Mouse (Mus musculus) layer of hippocampus, adult 2 months (tissue): ENCODE measurements around the gene Dhrs7b. TPM values are rescaled to one million over a fixed set of nuclear protein-coding genes. Genes with fewer than 3 reads are reported as not detected.
A peak's percentile ranks its signal among the peaks of the same experiment; 100 is the strongest.

Source experiments
- DNase-seq, 2 experiments: peaks; one replicate each; pipeline ENCODE4 v3.0.0; 2022; ENCODE audit warnings: low spot score in 2 of 2
- H3K27ac ChIP-seq: fragments of 200-600 bp; 2 replicates; pipeline ENCODE4 v1.8.1; 2022
- H3K4me3 ChIP-seq: fragments of 200-600 bp; 2 replicates; pipeline ENCODE4 v1.8.1; 2022; ENCODE audit warnings: mild to moderate bottlenecking
- CTCF ChIP-seq: fragments of 200-600 bp; conservative IDR thresholded peaks from 2 replicates; pipeline ENCODE4 v1.8.1; 2022; ENCODE audit warnings: antibody characterized with exemption, mild to moderate bottlenecking, moderate library complexity
- total RNA-seq, 2 experiments: library from RNA; stranded (reverse); gene quantifications; 2 replicates each; pipeline ENCODE4 v1.2.3; 2021

Gene Dhrs7b
- total RNA-seq, 2 experiments from 2014 or later, result 28.3 to 29.4 TPM

DNA sequence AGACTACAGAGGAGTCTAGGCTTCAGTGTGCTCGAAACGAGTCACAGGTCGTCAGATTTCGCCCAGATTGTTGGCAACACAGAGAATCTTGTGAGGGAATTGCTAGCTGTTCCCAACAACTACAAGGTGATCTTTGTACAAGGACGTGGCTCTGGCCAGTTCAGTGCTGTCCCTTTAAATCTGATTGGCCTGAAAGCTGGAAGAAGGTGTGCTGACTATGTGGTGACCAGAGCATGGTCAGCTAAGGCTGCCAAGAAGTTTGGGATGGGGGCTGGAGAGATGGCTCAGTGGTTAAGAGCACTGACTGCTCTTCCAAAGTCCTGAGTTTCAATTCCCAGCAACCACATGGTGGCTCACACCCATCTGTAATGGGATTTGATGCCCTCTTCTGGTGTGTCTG, 14.0 kb upstream of the Dhrs7b start:
- no peak for DNase-seq
- Histone ChIP-seq H3K27ac (no peak overlapping the region), H3K4me3 (no peak overlapping the region)
- no peak for TF ChIP-seq CTCF

- no peak overlapping the region for H3K27ac ChIP-seq
- no peak overlapping the region for H3K4me3 ChIP-seq
- no peak for TF ChIP-seq CTCF
- DNase-seq, result no peak
These were observed 6.7 kb upstream of the Dhrs7b start for GRCm38 (mm10) chr11:60823771-60824170.

DNA sequence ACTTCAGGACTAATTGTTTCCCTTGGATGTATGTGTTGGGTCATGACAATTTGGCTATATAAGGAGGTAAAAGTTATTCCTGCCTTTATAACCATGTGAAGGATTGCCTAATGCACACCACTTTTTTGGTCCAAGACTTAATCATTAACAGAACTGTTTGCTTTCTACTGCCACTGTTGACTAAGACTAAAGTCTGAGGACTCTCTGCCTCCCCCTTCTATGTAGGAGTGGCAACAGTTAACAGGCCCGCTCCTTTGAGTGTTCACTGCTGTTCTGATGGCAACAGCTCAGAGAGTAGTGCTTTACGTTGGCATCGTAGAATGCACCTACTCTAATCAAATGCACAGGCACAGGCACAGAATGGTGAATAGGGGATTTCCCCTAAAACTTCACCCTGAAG, 5.2 kb upstream of the Dhrs7b start:
- no peak overlapping the region for H3K4me3 ChIP-seq

DNA sequence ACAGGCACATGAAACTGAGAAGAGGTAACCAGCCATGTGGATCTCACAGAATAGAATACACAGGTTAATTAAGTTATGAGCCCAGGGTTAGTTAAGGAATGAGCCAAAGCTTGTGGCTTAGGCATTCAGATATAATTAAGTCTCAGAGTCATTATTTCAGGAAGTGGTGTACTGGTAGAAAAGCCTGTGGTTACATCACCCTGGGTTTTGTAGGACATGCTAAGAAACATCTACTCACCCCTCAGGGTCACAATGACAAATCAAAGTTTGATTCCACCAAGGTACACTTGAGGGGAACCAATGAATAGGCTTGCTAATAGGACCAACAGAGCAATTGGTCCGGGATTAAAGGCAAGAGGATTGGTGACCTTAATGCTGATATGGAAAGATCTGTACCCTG, 3.7 kb upstream of the Dhrs7b start:
- no peak overlapping the region for H3K4me3 ChIP-seq
- TF ChIP-seq CTCF, result no peak
- H3K27ac ChIP-seq, result no peak overlapping the region
- DNase-seq, result no peak

More for the DNA sequence above, 5.2 kb upstream of the Dhrs7b start:
- H3K27ac ChIP-seq, result no peak overlapping the region
- TF ChIP-seq CTCF, result no peak
- no peak for DNase-seq

DNA sequence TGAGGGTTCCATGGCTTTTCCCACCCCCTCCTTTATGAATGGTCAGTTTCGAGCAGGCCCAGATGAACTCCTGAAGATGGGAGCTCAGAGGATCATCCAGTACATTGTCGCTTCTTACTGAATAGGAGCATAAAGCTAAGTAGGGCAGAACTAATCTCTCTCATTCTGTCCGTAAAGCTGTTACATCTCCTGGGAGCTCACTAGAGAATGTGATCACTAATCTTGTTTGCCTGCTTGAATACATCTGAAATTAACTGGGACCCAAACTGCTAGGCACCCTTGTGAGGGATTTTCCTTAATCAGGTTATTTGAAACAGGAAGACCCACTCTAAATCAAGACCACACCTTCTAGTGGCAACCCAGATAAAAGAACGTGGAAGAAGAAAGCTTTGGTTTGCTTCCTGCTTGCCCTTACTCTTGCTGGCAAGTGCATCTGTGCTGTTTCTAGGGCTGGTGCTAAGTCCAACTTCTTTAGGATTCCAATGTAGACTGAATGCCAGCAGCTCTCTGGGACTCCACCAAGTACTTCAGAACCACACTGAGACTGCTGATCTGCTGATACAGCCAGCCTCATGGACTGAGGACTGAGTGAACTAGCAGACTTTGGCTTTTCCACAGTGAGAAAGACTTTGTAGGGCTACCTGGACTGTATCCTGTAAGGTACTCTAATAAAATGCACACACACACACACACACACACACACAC, 3.0 kb upstream of the Dhrs7b start:
- no peak for DNase-seq
- Histone ChIP-seq H3K27ac (no peak overlapping the region), H3K4me3 (no peak overlapping the region)
- no peak for TF ChIP-seq CTCF

GRCm38 (mm10) chr11:60828903-60829302, 1.5 kb upstream of the Dhrs7b start:
- TF ChIP-seq CTCF, result peak; percentile 57
- no peak for DNase-seq
- H3K4me3 ChIP-seq, result no peak overlapping the region
- no peak overlapping the region for H3K27ac ChIP-seq

DNA sequence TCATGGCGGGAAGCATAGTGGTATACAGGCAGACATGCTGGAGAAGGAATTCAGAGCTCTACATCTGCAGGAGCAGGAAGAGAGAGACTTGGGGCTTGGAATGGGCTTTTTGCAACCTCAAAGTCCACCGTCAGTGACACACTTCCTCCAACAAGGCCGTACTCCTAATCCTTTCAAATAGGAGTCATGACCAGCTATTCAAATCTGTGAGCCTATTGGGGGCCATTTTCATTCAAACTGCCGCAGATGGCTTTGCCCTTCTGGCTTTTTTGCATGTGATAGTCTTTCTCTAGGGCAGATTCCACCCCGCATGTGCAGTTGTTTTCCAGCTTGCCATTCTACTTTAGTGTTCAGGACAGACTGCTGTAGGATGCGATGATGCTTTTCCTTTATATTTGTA, 6.5 kb downstream of the Dhrs7b start:
- DNase-seq, result no peak
- no peak overlapping the region for H3K4me3 ChIP-seq
- H3K27ac ChIP-seq, result peak overlapping the region; percentile 59; the same call in 1 of the 2 replicates
- no peak for TF ChIP-seq CTCF

DNA sequence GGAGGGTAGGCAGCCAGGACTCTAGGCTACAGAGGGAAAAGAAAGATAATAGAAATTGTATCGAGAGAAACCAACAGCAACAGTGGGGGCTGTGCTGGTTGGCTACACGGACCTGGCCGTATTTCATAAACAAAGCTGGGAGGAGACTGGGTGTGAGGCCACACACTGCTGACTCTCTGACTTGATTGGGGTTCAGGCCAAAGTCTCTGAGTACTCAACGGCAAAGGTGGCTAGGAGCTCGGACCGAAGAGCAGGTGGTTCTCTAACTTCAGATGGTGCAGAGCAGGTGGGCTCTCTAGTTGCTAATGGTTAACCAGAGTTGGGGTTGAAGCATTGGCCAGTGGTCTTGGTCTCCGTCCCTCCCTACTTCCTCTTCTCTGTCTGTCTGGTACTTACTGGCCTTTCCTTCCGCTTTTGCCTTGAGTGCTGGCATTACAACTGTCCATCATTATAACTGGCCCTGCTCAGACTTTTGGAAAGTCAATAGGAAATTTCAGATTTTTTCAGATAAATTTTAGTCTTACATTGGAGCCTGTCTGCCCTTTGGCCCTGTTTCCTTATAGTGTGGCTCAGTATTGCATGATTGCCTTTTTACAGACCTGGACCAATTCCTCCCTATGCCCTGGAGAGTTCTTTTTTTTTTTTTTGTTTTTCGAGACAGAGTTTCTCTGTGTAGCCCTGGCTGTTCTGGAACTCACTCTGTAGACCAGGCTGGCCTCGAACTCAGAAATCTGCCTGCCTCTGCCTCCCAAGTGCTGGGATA, 7.4 kb downstream of the Dhrs7b start:
- no peak overlapping the region for H3K4me3 ChIP-seq
- peak overlapping the region; percentile 59; the same call in 1 of the 2 replicates for H3K27ac ChIP-seq
- no peak for DNase-seq
- no peak for TF ChIP-seq CTCF

DNA sequence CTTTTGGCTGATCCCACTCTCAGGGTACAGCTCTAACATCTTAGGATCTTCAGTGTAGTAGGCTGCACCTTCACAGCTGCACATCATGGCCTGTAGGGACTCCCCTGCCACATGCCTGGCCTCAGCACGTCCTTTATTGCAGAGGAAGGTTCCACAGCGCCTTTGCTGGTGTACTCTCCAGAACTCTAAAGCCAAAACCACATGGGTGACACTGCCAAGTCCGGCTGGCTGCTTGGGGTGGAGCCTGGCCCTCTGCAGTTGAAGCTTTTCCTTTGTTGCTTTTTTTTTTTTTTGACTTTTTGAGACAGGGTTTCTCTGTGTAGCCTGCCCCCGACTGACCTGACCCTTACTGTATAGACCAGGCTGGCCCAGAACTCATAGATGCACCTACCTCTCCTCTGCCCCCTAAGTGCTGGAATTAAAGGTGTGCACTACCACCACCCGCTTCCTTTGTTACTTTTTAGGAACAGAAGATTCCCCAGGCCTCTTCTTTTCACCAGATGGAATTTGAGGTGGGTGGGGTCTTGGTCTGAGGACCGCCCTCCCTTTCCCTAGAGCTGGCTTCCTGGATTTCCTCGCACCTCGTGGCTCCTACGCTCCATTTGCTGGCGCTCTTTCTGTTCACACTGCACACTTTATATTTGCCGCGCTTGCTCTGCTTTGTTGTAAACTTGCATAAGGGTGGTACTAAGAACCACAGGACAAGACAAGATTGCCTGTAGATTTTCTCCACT, 11.2 kb downstream of the Dhrs7b start:
- TF ChIP-seq CTCF, result no peak
- DNase-seq, result no peak
- H3K4me3 ChIP-seq, result no peak overlapping the region
- H3K27ac ChIP-seq, result no peak overlapping the region

GRCm38 (mm10) chr11:60843412-60843811, 13.0 kb downstream of the Dhrs7b start:
- TF ChIP-seq CTCF, result no peak
- H3K4me3 ChIP-seq, result no peak overlapping the region
- no peak for DNase-seq
- no peak overlapping the region for H3K27ac ChIP-seq

- no peak for DNase-seq
- no peak overlapping the region for H3K4me3 ChIP-seq
- TF ChIP-seq CTCF, result no peak
- no peak overlapping the region for H3K27ac ChIP-seq
These were observed 15.0 kb downstream of the Dhrs7b start for GRCm38 (mm10) chr11:60845415-60845814.

GRCm38 (mm10) chr11:60856587-60856986, 26.2 kb downstream of the Dhrs7b start:
- Histone ChIP-seq H3K27ac (peak overlapping the region; percentile 53; the same call in 1 of the 2 replicates), H3K4me3 (no peak overlapping the region)
- DNase-seq, result peak in 1 of 2 experiments; percentile 25
- TF ChIP-seq CTCF, result no peak

DNA sequence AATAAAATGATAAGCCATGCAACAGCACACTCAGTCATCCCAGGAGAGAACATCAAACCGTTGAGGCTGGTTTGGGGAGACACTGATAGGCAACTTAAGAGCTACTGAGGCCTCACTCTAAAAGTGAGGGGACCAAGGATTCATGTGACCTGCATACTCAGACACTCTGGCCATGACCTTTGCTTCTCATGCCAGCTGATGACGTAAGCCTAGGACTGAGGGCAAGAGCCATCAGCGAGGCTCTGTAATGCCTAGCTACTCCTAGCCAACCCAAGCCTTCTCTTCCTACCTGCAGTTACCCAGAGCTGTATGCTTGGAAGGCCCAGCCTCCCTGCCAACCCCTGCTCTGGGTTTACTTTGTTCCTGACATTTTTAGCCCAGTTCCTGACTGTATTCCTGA, 31.6 kb downstream of the Dhrs7b start:
- DNase-seq, result no peak
- no peak for TF ChIP-seq CTCF
- no peak overlapping the region for H3K27ac ChIP-seq
- H3K4me3 ChIP-seq, result no peak overlapping the region
